Mouse (Mus musculus) MEL (cell line): ENCODE results near the gene Tmem202. TPM values are rescaled to one million over a fixed set of nuclear protein-coding genes. Genes with fewer than 3 reads are reported as not detected.

Source experiments
- DNase-seq: peaks from one replicate; pipeline ENCODE4 v3.0.0; 2011; ENCODE audit warnings: low read depth, low spot score
- H3K27ac ChIP-seq: 2 replicates; pipeline ENCODE4 v1.5.1; 2012; ENCODE audit warnings: low read depth, mild to moderate bottlenecking, control low read depth, low read length, moderate library complexity; ENCODE audit not compliant: control insufficient read depth
- H3K27me3 ChIP-seq, 2 experiments: fragments of 150-350 bp in 1 of 2; sonication (generic) in 1 of 2; 2 replicates each; pipeline ENCODE4 v1.6.1; 2012; ENCODE audit warnings: low read length in 2 of 2, mild to moderate bottlenecking in 2 of 2, improper control_type of control experiment in 1 of 2, moderate library complexity in 1 of 2; ENCODE audit not compliant: insufficient read depth in 2 of 2, control insufficient read depth in 1 of 2
- H3K36me3 ChIP-seq, 2 experiments: 2 replicates each; pipeline ENCODE4 v1.6.1; 2012 to 2014; ENCODE audit warnings: low read length in 2 of 2, improper control_type of control experiment in 1 of 2, inconsistent platforms in 1 of 2, mild to moderate bottlenecking in 1 of 2; ENCODE audit not compliant: insufficient read depth in 2 of 2, control insufficient read depth in 1 of 2
- H3K4me1 ChIP-seq, 2 experiments: fragments of 150-350 bp in 1 of 2; sonication (generic) in 1 of 2; 2 replicates each; pipeline ENCODE4 v1.6.1; 2012; ENCODE audit warnings: low read length in 2 of 2, improper control_type of control experiment in 1 of 2, mild to moderate bottlenecking in 1 of 2; ENCODE audit not compliant: insufficient read depth in 2 of 2, control insufficient read depth in 1 of 2
- H3K4me3 ChIP-seq, 2 experiments: fragments of 150-350 bp in 1 of 2; sonication (generic) in 1 of 2; 2 replicates each; pipeline ENCODE4 v1.5.1; 2012; ENCODE audit warnings: low read depth in 2 of 2, low read length in 2 of 2, mild to moderate bottlenecking in 2 of 2, moderate library complexity in 2 of 2, control low read depth in 1 of 2, improper control_type of control experiment in 1 of 2; ENCODE audit not compliant: control insufficient read depth in 1 of 2, insufficient read depth in 1 of 2
- H3K79me2 ChIP-seq: 2 replicates; pipeline ENCODE4 v1.6.1; 2012; ENCODE audit warnings: mild to moderate bottlenecking, low read length, moderate library complexity; ENCODE audit not compliant: control insufficient read depth, poor library complexity, insufficient read depth
- H3K9ac ChIP-seq: 2 replicates; pipeline ENCODE4 v1.6.1; 2012; ENCODE audit warnings: low read depth, mild to moderate bottlenecking, control low read depth, low read length, moderate library complexity; ENCODE audit not compliant: control insufficient read depth, poor library complexity, severe bottlenecking
- H3K9me3 ChIP-seq: fragments of 150-350 bp; sonication (generic); replicated peaks from 2 replicates; pipeline ENCODE4 v1.6.1; 2012; ENCODE audit warnings: mild to moderate bottlenecking, low read length, improper control_type of control experiment, moderate library complexity; ENCODE audit not compliant: insufficient read depth
- CHD1 ChIP-seq: IDR thresholded peaks from 2 replicates; pipeline ENCODE4 v1.6.1; 2012; ENCODE audit warnings: low read depth, mild to moderate bottlenecking, inconsistent platforms, low read length, improper control_type of control experiment
- CHD2 ChIP-seq: IDR thresholded peaks from 2 replicates; pipeline ENCODE4 v1.6.1; 2011; ENCODE audit warnings: low read length, improper control_type of control experiment
- CTCF ChIP-seq, 3 experiments: IDR thresholded peaks in 2 of 3; conservative IDR thresholded peaks in 1 of 3; 2 replicates each; pipeline ENCODE4 v1.5.1; 2011 to 2012; ENCODE audit warnings: low read length in 3 of 3, low read depth in 2 of 3, mild to moderate bottlenecking in 2 of 3, improper control_type of control experiment in 1 of 3, inconsistent platforms in 1 of 3, mixed read lengths in 1 of 3, moderate library complexity in 1 of 3; ENCODE audit not compliant: control insufficient read depth in 1 of 3, insufficient read depth in 1 of 3, poor library complexity in 1 of 3, severe bottlenecking in 1 of 3
- EP300 ChIP-seq, 2 experiments: IDR thresholded peaks; 2 replicates each; pipeline ENCODE4 v1.6.1; 2011; ENCODE audit warnings: improper control_type of control experiment in 2 of 2, low read length in 2 of 2, low read depth in 1 of 2, mild to moderate bottlenecking in 1 of 2
- ETS1 ChIP-seq: IDR thresholded peaks from 2 replicates; pipeline ENCODE4 v1.6.1; 2012; ENCODE audit warnings: low read depth, mild to moderate bottlenecking, inconsistent platforms, low read length, improper control_type of control experiment, moderate library complexity
- GABPA ChIP-seq: IDR thresholded peaks from 2 replicates; pipeline ENCODE4 v1.6.1; 2012; ENCODE audit warnings: low read depth, mild to moderate bottlenecking, inconsistent platforms, low read length, improper control_type of control experiment, moderate library complexity
- GATA1 ChIP-seq: IDR thresholded peaks from 2 replicates; pipeline ENCODE4 v1.6.1; 2011; ENCODE audit warnings: low read depth, low read length, improper control_type of control experiment
- HCFC1 ChIP-seq: IDR thresholded peaks from 2 replicates; pipeline ENCODE4 v1.6.1; 2012; ENCODE audit warnings: low read depth, mild to moderate bottlenecking, inconsistent platforms, low read length, improper control_type of control experiment, moderate library complexity
- KAT2A ChIP-seq: conservative IDR thresholded peaks from 2 replicates; pipeline ENCODE4 v1.6.1; 2012; ENCODE audit warnings: low read depth, low read length, improper control_type of control experiment, inconsistent platforms
- MAX ChIP-seq: IDR thresholded peaks from 2 replicates; pipeline ENCODE4 v1.6.1; 2011; ENCODE audit warnings: low read length, improper control_type of control experiment
- MAZ ChIP-seq: IDR thresholded peaks from 2 replicates; pipeline ENCODE4 v1.6.1; 2012; ENCODE audit warnings: low read depth, mild to moderate bottlenecking, inconsistent platforms, low read length, improper control_type of control experiment
- MEF2A ChIP-seq: IDR thresholded peaks from 2 replicates; pipeline ENCODE4 v1.6.1; 2014; ENCODE audit warnings: low read depth, mild to moderate bottlenecking, inconsistent platforms, low read length, improper control_type of control experiment; ENCODE audit not compliant: poor library complexity, insufficient replicate concordance, severe bottlenecking; ENCODE audit errors: extremely low read depth
- MYC ChIP-seq: IDR thresholded peaks from 2 replicates; pipeline ENCODE4 v1.6.1; 2011; ENCODE audit warnings: low read depth, mild to moderate bottlenecking, low read length, improper control_type of control experiment, moderate library complexity
- POLR2AphosphoS5 ChIP-seq: IDR thresholded peaks from 2 replicates; pipeline ENCODE4 v1.6.1; 2012; ENCODE audit warnings: low read depth, borderline replicate concordance, mild to moderate bottlenecking, inconsistent platforms, low read length, moderate library complexity, mixed read lengths
- RAD21 ChIP-seq: IDR thresholded peaks from 2 replicates; pipeline ENCODE4 v1.6.1; 2011; ENCODE audit warnings: mild to moderate bottlenecking, low read depth, low read length, improper control_type of control experiment
- SMC3 ChIP-seq: IDR thresholded peaks from 2 replicates; pipeline ENCODE4 v1.6.1; 2011; ENCODE audit warnings: low read depth, low read length, improper control_type of control experiment
- TCF12 ChIP-seq: IDR thresholded peaks from 2 replicates; pipeline ENCODE4 v1.6.1; 2014; ENCODE audit warnings: low read depth, mild to moderate bottlenecking, inconsistent platforms, low read length, improper control_type of control experiment, moderate library complexity
- USF2 ChIP-seq, 2 experiments: IDR thresholded peaks; 2 replicates each; pipeline ENCODE4 v1.6.1; 2011 to 2012; ENCODE audit warnings: improper control_type of control experiment in 2 of 2, low read length in 2 of 2, borderline replicate concordance in 1 of 2, inconsistent platforms in 1 of 2, low read depth in 1 of 2, mild to moderate bottlenecking in 1 of 2; ENCODE audit not compliant: insufficient read depth in 1 of 2
- ZC3H11A ChIP-seq: IDR thresholded peaks from 2 replicates; pipeline ENCODE4 v1.6.1; 2012; ENCODE audit warnings: low read depth, mild to moderate bottlenecking, inconsistent platforms, low read length, improper control_type of control experiment
- ZKSCAN1 ChIP-seq: IDR thresholded peaks from 2 replicates; pipeline ENCODE4 v1.6.1; 2012; ENCODE audit warnings: low read depth, mild to moderate bottlenecking, inconsistent platforms, low read length, improper control_type of control experiment, moderate library complexity
- ZMIZ1 ChIP-seq: IDR thresholded peaks from 2 replicates; pipeline ENCODE4 v1.6.1; 2012; ENCODE audit warnings: low read depth, mild to moderate bottlenecking, inconsistent platforms, low read length, improper control_type of control experiment, moderate library complexity
- polyA plus RNA-seq, 2 experiments: library from polyadenylated mRNA; stranded (reverse) in 1 of 2; unstranded in 1 of 2; fragments of >175 nt in 1 of 2; fragments of >200 nt in 1 of 2; gene quantifications; 2 replicates each; pipeline versions ENCODE4 v1.2.1 to v1.2.4; 2012; ENCODE audit warnings: low replicate concordance in 2 of 2, low read depth in 1 of 2; ENCODE audit not compliant: insufficient read length in 2 of 2, insufficient read depth in 1 of 2, missing spikeins in 1 of 2
- total RNA-seq: library from RNA; depleted of rRNA; stranded (reverse); fragments of 300-350 nt; gene quantifications from 2 replicates; pipeline ENCODE4 v1.2.3, GENCODE M21; 2012

Gene Tmem202
- total and polyA plus RNA-seq, 3 experiments, result 0.50 TPM; not detected in 2

GRCm38 (mm10) chr9:59584871-59585308 is 45.2 kb upstream of the Tmem202 start:
- Histone ChIP-seq H3K9me3 (no peaks in the 10 kb centered on the region), H3K79me2 (no peaks in the 10 kb centered on the region), H3K9ac (no peak overlapping the region), H3K36me3 (no peaks in the 10 kb centered on the region; a peak in 1 of 4 replicates), H3K27me3 (peaks cover 5% of the 10 kb centered on the region in 2 experiments), H3K4me1 (peaks cover 0 to 4% of the 10 kb centered on the region in 2 experiments; a peak in 1 of 4 replicates), H3K4me3 (no peak overlapping the region), H3K27ac (no peak overlapping the region)
- peak; percentile 81 for DNase-seq
- TF ChIP-seq MAX (no peak), USF2 (IDR thresholded peaks at IDR 0.05; ENCODE audit: borderline replicate concordance in 1 of 2, insufficient read depth in 1 of 2, low read depth in 1 of 2, low read length in 2 of 2) (no peak), SMC3 (peak; percentile 90), ZC3H11A (peak; percentile 58; the same call in 1 of the 2 replicates), CHD2 (no peak), CTCF (IDR thresholded peaks at IDR 0.05 in 2 of 3, conservative IDR thresholded peaks at IDR 0.05 in 1 of 3; ENCODE audit: control insufficient read depth in 1 of 3, insufficient read depth in 1 of 3, low read depth in 2 of 3, low read length in 3 of 3, poor library complexity in 1 of 3, severe bottlenecking in 1 of 3) (peak; percentile 56 to 86 (median 84)), RAD21 (peak; percentile 77)

- H3K79me2 ChIP-seq, result no peaks in the 10 kb centered on the region
- H3K4me1 ChIP-seq, result peaks cover 0 to 19% of the 10 kb centered on the region in 2 experiments; a peak in 2 of 4 replicates
- H3K36me3 ChIP-seq, result peaks cover 0 to 5% of the 10 kb centered on the region in 2 experiments; a peak in 2 of 4 replicates
- H3K27ac ChIP-seq, result no peak overlapping the region
- H3K4me3 ChIP-seq, result no peak overlapping the region
- H3K27me3 ChIP-seq, result peaks cover 0 to 5% of the 10 kb centered on the region in 2 experiments; a peak in 2 of 4 replicates
- no peak overlapping the region for H3K9ac ChIP-seq
- TF ChIP-seq CHD2 (no peak), TCF12 (no peak), MYC (no peak), ZMIZ1 (no peak), EP300 (IDR thresholded peaks at IDR 0.05; ENCODE audit: low read depth in 1 of 2, low read length in 2 of 2) (no peak), MEF2A (no peak), ETS1 (no peak), ZKSCAN1 (no peak), GATA1 (no peak), POLR2AphosphoS5 (no peak), SMC3 (no peak), HCFC1 (no peak), CHD1 (no peak), RAD21 (no peak), KAT2A (no peak), GABPA (no peak), MAZ (no peak)
- no peaks in the 10 kb centered on the region for H3K9me3 ChIP-seq
- no peak for DNase-seq
Measured at GRCm38 (mm10) chr9:59578505-59578867, 38.8 kb upstream of the Tmem202 start.
